Mouse (Mus musculus): Measurements from ENCODE around the gene Vmn2r6. TPM values are rescaled to one million over a fixed set of nuclear protein-coding genes. Genes with fewer than 3 reads are reported as not detected.
"Not testable (repeated sequence)": the region's sequence is repeated elsewhere in the genome, so short reads cannot be mapped to it uniquely, and the experiment has no call there.

Gene Vmn2r6
- polyA plus RNA-seq (2012; rRNA removed) (not detected in 2 replicates), polyA plus RNA-seq (2014; fragmentation: Nextera tagmentation; extraction: Ambion mirVana) (not detected in 2 replicates)

GRCm38 (mm10) chr3:64565730-64566129 lies at the start of gene Vmn2r6:
TSS of gene Vmn2r6 (minus strand) at chr3:64565830.
- DNase-seq (ENCODE audit: low read depth in 3 of 3, low spot score in 3 of 3); H3K4me2 ChIP-seq (ENCODE audit: low read depth); H3K9me3 ChIP-seq (ENCODE audit: control insufficient read depth, low read length); H3K9ac ChIP-seq (replicated peaks); H3K4me1 ChIP-seq (replicated peaks; ENCODE audit: control insufficient read depth in 2 of 2, insufficient read depth in 2 of 2, low read length in 1 of 2); H3K4me3 ChIP-seq (ENCODE audit: insufficient read depth in 1 of 2, low read depth in 2 of 2, low read length in 2 of 2); H3K27me3 ChIP-seq (ENCODE audit: control insufficient read depth, insufficient read depth, low read length); ATAC-seq (ENCODE audit: insufficient read depth); H3K36me3 ChIP-seq (replicated peaks; ENCODE audit: control insufficient read depth, insufficient read depth, low read depth); H3K27ac ChIP-seq: not testable (repeated sequence)
- 62% methylated on average over 2 of the region's 2 CpGs for WGBS (ENCODE audit: insufficient replicate concordance)

GRCm38 (mm10) chr3:64587618-64588017 lies 22.0 kb upstream of the Vmn2r6 start:
- no peak overlapping the region for H3K9ac ChIP-seq (replicated peaks)
- no peaks in the 10 kb centered on the region for H3K27me3 ChIP-seq (ENCODE audit: control insufficient read depth, insufficient read depth, low read length)
- no peak overlapping the region for H3K4me2 ChIP-seq (ENCODE audit: low read depth)
- DNase-seq (ENCODE audit: low read depth in 3 of 3, low spot score in 3 of 3) (no peak), ATAC-seq (ENCODE audit: insufficient read depth) (no peak)
- no peaks in the 10 kb centered on the region for H3K36me3 ChIP-seq (replicated peaks; ENCODE audit: control insufficient read depth, insufficient read depth, low read depth)
- TF ChIP-seq CTCF (IDR thresholded peaks at IDR 0.05; ENCODE audit: low read depth) (peak; percentile 21; the same call in 1 of the 2 replicates), EP300 (IDR thresholded peaks at IDR 0.05; ENCODE audit: low read depth) (no peak)
- WGBS (ENCODE audit: insufficient replicate concordance): 41% methylated on average over 9 of the region's 9 CpGs
- no peak overlapping the region for H3K27ac ChIP-seq
- H3K4me1 ChIP-seq (replicated peaks; ENCODE audit: control insufficient read depth in 2 of 2, insufficient read depth in 2 of 2, low read length in 1 of 2): no peaks in the 10 kb centered on the region
- H3K4me3 ChIP-seq (ENCODE audit: insufficient read depth in 1 of 2, low read depth in 2 of 2, low read length in 2 of 2): no peak overlapping the region
- H3K9me3 ChIP-seq (ENCODE audit: control insufficient read depth, low read length): no peaks in the 10 kb centered on the region

- not testable (repeated sequence) for H3K9me3 ChIP-seq (ENCODE audit: control insufficient read depth, low read length); H3K27me3 ChIP-seq (ENCODE audit: control insufficient read depth, insufficient read depth, low read length); H3K9ac ChIP-seq (replicated peaks); H3K4me1 ChIP-seq (replicated peaks; ENCODE audit: control insufficient read depth in 2 of 2, insufficient read depth in 2 of 2, low read length in 1 of 2); H3K36me3 ChIP-seq (replicated peaks; ENCODE audit: control insufficient read depth, insufficient read depth, low read depth); ATAC-seq (ENCODE audit: insufficient read depth); H3K4me3 ChIP-seq (ENCODE audit: insufficient read depth in 1 of 2, low read depth in 2 of 2, low read length in 2 of 2); DNase-seq (ENCODE audit: low read depth in 3 of 3, low spot score in 3 of 3); H3K27ac ChIP-seq; H3K4me2 ChIP-seq (ENCODE audit: low read depth)
- WGBS (ENCODE audit: insufficient replicate concordance): 2% methylated on average over 2 of the region's 2 CpGs
Observed at GRCm38 (mm10) chr3:64568793-64569192, 3.2 kb upstream of the Vmn2r6 start.

- not testable (repeated sequence) for H3K4me3 ChIP-seq (ENCODE audit: insufficient read depth in 1 of 2, low read depth in 2 of 2, low read length in 2 of 2); H3K9me3 ChIP-seq (ENCODE audit: control insufficient read depth, low read length); H3K36me3 ChIP-seq (replicated peaks; ENCODE audit: control insufficient read depth, insufficient read depth, low read depth); ATAC-seq (ENCODE audit: insufficient read depth); H3K9ac ChIP-seq (replicated peaks); DNase-seq (ENCODE audit: low read depth in 3 of 3, low spot score in 3 of 3); H3K4me1 ChIP-seq (replicated peaks; ENCODE audit: control insufficient read depth in 2 of 2, insufficient read depth in 2 of 2, low read length in 1 of 2); H3K27ac ChIP-seq; H3K4me2 ChIP-seq (ENCODE audit: low read depth); H3K27me3 ChIP-seq (ENCODE audit: control insufficient read depth, insufficient read depth, low read length)
- 43% methylated on average over 1 of the region's 1 CpGs for WGBS (ENCODE audit: insufficient replicate concordance)
Observed at GRCm38 (mm10) chr3:64523585-64523984, 42.0 kb downstream of the Vmn2r6 start.

- DNase-seq (ENCODE audit: low read depth in 3 of 3, low spot score in 3 of 3); H3K4me1 ChIP-seq (replicated peaks; ENCODE audit: control insufficient read depth in 2 of 2, insufficient read depth in 2 of 2, low read length in 1 of 2): not testable (repeated sequence)
- no CpG with 5 or more reads among the region's 2 CpGs for WGBS (ENCODE audit: insufficient replicate concordance)
Observed at GRCm38 (mm10) chr3:64509742-64510141, 55.9 kb downstream of the Vmn2r6 start, which contains the start of gene Vmn2r5. TSS of gene Vmn2r5 (minus strand) at chr3:64509842.

More at GRCm38 (mm10) chr3:64509742-64510141, 55.9 kb downstream of the Vmn2r6 start, which contains the start of gene Vmn2r5:
- H3K36me3 ChIP-seq (replicated peaks; ENCODE audit: control insufficient read depth, insufficient read depth, low read depth); H3K9ac ChIP-seq (replicated peaks); H3K27ac ChIP-seq; H3K9me3 ChIP-seq (ENCODE audit: control insufficient read depth, low read length); H3K4me3 ChIP-seq (ENCODE audit: insufficient read depth in 1 of 2, low read depth in 2 of 2, low read length in 2 of 2); H3K4me2 ChIP-seq (ENCODE audit: low read depth); H3K27me3 ChIP-seq (ENCODE audit: control insufficient read depth, insufficient read depth, low read length); ATAC-seq (ENCODE audit: insufficient read depth): not testable (repeated sequence)

Other genes with a start within 250 kb of the Vmn2r6 start
- gene Vmn2r4, start 150.5 kb downstream of the Vmn2r6 start, polyA plus RNA-seq (2012; rRNA removed): not detected in 2 replicates
- gene Vmn2r4, start 150.5 kb downstream of the Vmn2r6 start, polyA plus RNA-seq (2014; fragmentation: Nextera tagmentation; extraction: Ambion mirVana): not detected in 2 replicates
- not detected in 2 replicates for gene Vmn2r5, start 56.0 kb downstream of the Vmn2r6 start, polyA plus RNA-seq (2012; rRNA removed)
- not detected in 2 replicates for gene Vmn2r5, start 56.0 kb downstream of the Vmn2r6 start, polyA plus RNA-seq (2014; fragmentation: Nextera tagmentation; extraction: Ambion mirVana)

Data from liver, embryonic 14.5 days (tissue).